Mouse (Mus musculus): ENCODE measurements around the gene Rras2.

GRCm38 (mm10) chr7:114090231-114090630 lies 27.4 kb downstream of the Rras2 start:
- no peak for TF ChIP-seq POLR2A (IDR thresholded peaks at IDR 0.05; ENCODE audit: insufficient read depth, low read length)
- no peak for TF ChIP-seq CTCF (IDR thresholded peaks at IDR 0.05; ENCODE audit: low read depth, low read length)
